Mouse (Mus musculus) megakaryocyte, embryonic 14.5 days (primary cell): ENCODE data around the gene Rhbdd3. TPM values are rescaled to one million over a fixed set of nuclear protein-coding genes. Genes with fewer than 3 reads are reported as not detected.

Experiments
- H3K27me3 ChIP-seq: replicated peaks from 2 replicates; pipeline ENCODE3; 2012; ENCODE audit warnings: inconsistent platforms
- H3K36me3 ChIP-seq: replicated peaks from 2 replicates; pipeline ENCODE3; 2012; ENCODE audit warnings: low read length, inconsistent platforms, mixed read lengths
- H3K4me1 ChIP-seq: 2 replicates; pipeline ENCODE4 v1.6.1; 2012; ENCODE audit warnings: inconsistent platforms
- H3K4me3 ChIP-seq: replicated peaks from 2 replicates; pipeline ENCODE3; 2012; ENCODE audit warnings: moderate library complexity, mild to moderate bottlenecking, inconsistent platforms
- H3K9me3 ChIP-seq: 2 replicates; pipeline ENCODE4 v1.6.1; 2012; ENCODE audit warnings: inconsistent platforms
- FLI1 ChIP-seq: IDR thresholded peaks from 2 replicates; pipeline ENCODE4 v1.6.1; 2012; ENCODE audit warnings: low read length, inconsistent platforms, mixed read lengths
- GATA1 ChIP-seq: IDR thresholded peaks from 3 replicates; pipeline ENCODE4 v1.6.1; 2012; ENCODE audit warnings: mixed read lengths, low read length, inconsistent platforms, borderline replicate concordance
- polyA plus RNA-seq: library from polyadenylated mRNA; stranded (reverse); fragments of >175 nt; gene quantifications from 2 replicates; pipeline ENCODE4 v1.2.3, GENCODE M21; 2012; ENCODE audit warnings: low replicate concordance; ENCODE audit not compliant: insufficient read depth

Rhbdd3 gene
- polyA plus RNA-seq, 1 experiment: 28.8 TPM

- Histone ChIP-seq H3K27me3 (no peaks in the 10 kb centered on the region), H3K36me3 (peaks cover 87% of the 10 kb centered on the region), H3K4me1 (peaks cover 31% of the 10 kb centered on the region), H3K9me3 (no peaks in the 10 kb centered on the region), H3K4me3 (no peak overlapping the region)
- TF ChIP-seq GATA1 (no peak), FLI1 (no peak)
These were observed 7.0 kb upstream of the Rhbdd3 start for GRCm38 (mm10) chr11:5091706-5092105.

- H3K36me3 ChIP-seq: peaks cover 47% of the 10 kb centered on the region
- TF ChIP-seq FLI1 (no peak), GATA1 (no peak)
- no peaks in the 10 kb centered on the region for H3K9me3 ChIP-seq
- H3K4me1 ChIP-seq: peaks cover 38% of the 10 kb centered on the region
- H3K4me3 ChIP-seq: peak overlapping the region; percentile 42
- H3K27me3 ChIP-seq: no peaks in the 10 kb centered on the region
These were observed 2.8 kb upstream of the Rhbdd3 start for GRCm38 (mm10) chr11:5095877-5096276.

- no peaks in the 10 kb centered on the region for H3K9me3 ChIP-seq
- H3K36me3 ChIP-seq: peaks cover 47% of the 10 kb centered on the region
- H3K4me1 ChIP-seq: peaks cover 45% of the 10 kb centered on the region
These were observed 2.2 kb upstream of the Rhbdd3 start for GRCm38 (mm10) chr11:5096480-5097020.

GRCm38 (mm10) chr11:5098035-5098735 is 541 bp upstream of the Rhbdd3 start:
- peaks cover 52% of the 10 kb centered on the region for H3K4me1 ChIP-seq
- no peaks in the 10 kb centered on the region for H3K9me3 ChIP-seq
- H3K4me3 ChIP-seq: peak overlapping the region; percentile 98
- TF ChIP-seq FLI1 (no peak), GATA1 (no peak)
- H3K27me3 ChIP-seq: no peaks in the 10 kb centered on the region
- H3K36me3 ChIP-seq: peaks cover 47% of the 10 kb centered on the region

More at GRCm38 (mm10) chr11:5096480-5097020, 2.2 kb upstream of the Rhbdd3 start:
- Histone ChIP-seq H3K4me3 (peak overlapping the region; percentile 98), H3K27me3 (no peaks in the 10 kb centered on the region)
- TF ChIP-seq FLI1: no peak
- TF ChIP-seq GATA1: no peak

- TF ChIP-seq FLI1 (no peak), GATA1 (no peak)
- peaks cover 50% of the 10 kb centered on the region for H3K4me1 ChIP-seq
- peak overlapping the region; percentile 98 for H3K4me3 ChIP-seq
- peaks cover 49% of the 10 kb centered on the region for H3K36me3 ChIP-seq
- H3K27me3 ChIP-seq: no peaks in the 10 kb centered on the region
- H3K9me3 ChIP-seq: no peaks in the 10 kb centered on the region
These were observed 954 bp downstream of the Rhbdd3 start for GRCm38 (mm10) chr11:5099576-5100183.

- H3K4me3 ChIP-seq: peak overlapping the region; percentile 98
- TF ChIP-seq FLI1 (no peak), GATA1 (no peak)
- no peaks in the 10 kb centered on the region for H3K27me3 ChIP-seq
- H3K4me1 ChIP-seq: peaks cover 50% of the 10 kb centered on the region
- H3K36me3 ChIP-seq: peaks cover 49% of the 10 kb centered on the region
- no peaks in the 10 kb centered on the region for H3K9me3 ChIP-seq
These were observed 1.6 kb downstream of the Rhbdd3 start for GRCm38 (mm10) chr11:5100283-5100682.

GRCm38 (mm10) chr11:5100801-5101200 is 2.1 kb downstream of the Rhbdd3 start:
- H3K4me1 ChIP-seq: peaks cover 51% of the 10 kb centered on the region
- H3K4me3 ChIP-seq: peak overlapping the region; percentile 98
- H3K27me3 ChIP-seq: no peaks in the 10 kb centered on the region
- H3K9me3 ChIP-seq: no peaks in the 10 kb centered on the region
- peaks cover 54% of the 10 kb centered on the region for H3K36me3 ChIP-seq
- TF ChIP-seq GATA1 (no peak), FLI1 (no peak)

GRCm38 (mm10) chr11:5101641-5102040 is 2.9 kb downstream of the Rhbdd3 start:
- H3K9me3 ChIP-seq: no peaks in the 10 kb centered on the region
- TF ChIP-seq GATA1 (no peak), FLI1 (no peak)
- H3K27me3 ChIP-seq: no peaks in the 10 kb centered on the region
- H3K4me1 ChIP-seq: peaks cover 43% of the 10 kb centered on the region
- peak overlapping the region; percentile 56 for H3K4me3 ChIP-seq
- H3K36me3 ChIP-seq: peaks cover 58% of the 10 kb centered on the region

GRCm38 (mm10) chr11:5102384-5102783 is 3.7 kb downstream of the Rhbdd3 start:
- Histone ChIP-seq H3K9me3 (no peaks in the 10 kb centered on the region), H3K27me3 (no peaks in the 10 kb centered on the region), H3K4me3 (no peak overlapping the region), H3K36me3 (peaks cover 58% of the 10 kb centered on the region), H3K4me1 (peaks cover 39% of the 10 kb centered on the region)
- no peak for TF ChIP-seq FLI1
- TF ChIP-seq GATA1: no peak

- Histone ChIP-seq H3K9me3 (no peaks in the 10 kb centered on the region), H3K36me3 (peaks cover 58% of the 10 kb centered on the region), H3K4me3 (no peak overlapping the region), H3K27me3 (peaks cover 2% of the 10 kb centered on the region), H3K4me1 (peaks cover 39% of the 10 kb centered on the region)
- TF ChIP-seq GATA1 (no peak), FLI1 (no peak)
These were observed 5.3 kb downstream of the Rhbdd3 start for GRCm38 (mm10) chr11:5103986-5104509.
